Mouse (Mus musculus) cerebellum, adult 2 months (tissue): ENCODE measurements around the gene Col6a6.

Experiments used
- CTCF ChIP-seq: fragments of 200-500 bp; IDR thresholded peaks from 2 replicates; pipeline ENCODE4 v1.5.1; 2011; ENCODE audit warnings: low read depth, mild to moderate bottlenecking, control low read depth, low read length, moderate library complexity, borderline replicate concordance; ENCODE audit not compliant: insufficient read depth
- POLR2A ChIP-seq: fragments of 200-500 bp; IDR thresholded peaks from 2 replicates; pipeline ENCODE4 v1.6.1; 2011; ENCODE audit warnings: low read length, control low read depth, borderline replicate concordance; ENCODE audit not compliant: insufficient read depth

DNA sequence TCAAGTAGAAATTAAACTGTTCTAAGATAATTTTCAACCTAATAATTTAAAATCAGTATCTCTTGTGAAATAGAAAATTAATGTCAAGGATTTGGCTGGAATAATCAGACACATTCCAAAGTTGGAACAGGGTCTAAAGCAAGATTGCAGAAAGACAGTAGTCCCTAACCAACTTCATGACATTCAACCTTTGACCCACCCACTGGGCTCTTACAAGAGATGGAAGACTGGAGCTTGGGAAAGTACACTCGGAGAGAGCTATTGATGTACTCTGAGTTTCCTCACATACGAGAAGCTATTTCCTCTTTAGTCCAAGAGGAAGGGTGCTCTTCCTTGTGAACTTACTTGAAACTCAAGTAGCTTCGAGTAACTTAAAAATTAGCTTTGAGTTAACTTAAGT is 56.6 kb downstream of the Col6a6 start:
- TF ChIP-seq CTCF (no peak), POLR2A (no peak)
